Mouse (Mus musculus) liver, embryonic 11.5 days (tissue): ENCODE results near the gene Pcsk1. TPM values are rescaled to one million over a fixed set of nuclear protein-coding genes. Genes with fewer than 3 reads are reported as not detected.

Experiments
- ATAC-seq: fragments of 200-750 bp; cut with Nextera tagmentation; replicated peaks from 2 replicates; pipeline ENCODE4 v1.8.0; 2017; ENCODE audit warnings: moderate number of reproducible peaks, mild to moderate bottlenecking, moderate TSS enrichment, moderate library complexity; ENCODE audit not compliant: low FRiP score
- DNase-seq: peaks from one replicate; pipeline ENCODE4 v3.0.0-alpha.2; 2017; ENCODE audit warnings: low spot score
- H3K27ac ChIP-seq: fragments of 300-500 bp; sonication (generic); 2 replicates; pipeline ENCODE4 v1.5.1; 2014; ENCODE audit warnings: mild to moderate bottlenecking, low read depth, low read length, control low read depth
- H3K27me3 ChIP-seq: fragments of 300-500 bp; sonication (generic); replicated peaks from 2 replicates; pipeline ENCODE4 v1.6.1; 2014; ENCODE audit warnings: low read length, mixed read lengths; ENCODE audit not compliant: control insufficient read depth, insufficient read depth
- H3K36me3 ChIP-seq: fragments of 300-500 bp; sonication (generic); 2 replicates; pipeline ENCODE4 v1.6.1; 2014; ENCODE audit warnings: mild to moderate bottlenecking, low read length, moderate library complexity, mixed read lengths; ENCODE audit not compliant: control insufficient read depth, insufficient read depth
- H3K4me1 ChIP-seq: fragments of 300-500 bp; sonication (generic); replicated peaks from 2 replicates; pipeline ENCODE4 v1.6.1; 2014; ENCODE audit warnings: low read length, mixed read lengths; ENCODE audit not compliant: control insufficient read depth, insufficient read depth
- H3K4me2 ChIP-seq: fragments of 300-500 bp; sonication (generic); 2 replicates; pipeline ENCODE4 v1.6.1; 2014; ENCODE audit warnings: mild to moderate bottlenecking, control low read depth, moderate library complexity
- H3K4me3 ChIP-seq: fragments of 300-500 bp; sonication (generic); 2 replicates; pipeline ENCODE4 v1.5.1; 2014; ENCODE audit warnings: low read depth, low read length, control low read depth
- H3K9ac ChIP-seq: fragments of 300-500 bp; sonication (generic); 2 replicates; pipeline ENCODE4 v1.6.1; 2014; ENCODE audit warnings: low read depth, low read length, control low read depth
- H3K9me3 ChIP-seq: fragments of 300-500 bp; sonication (generic); 2 replicates; pipeline ENCODE4 v1.6.1; 2016; ENCODE audit warnings: low read length, inconsistent platforms, mixed read lengths; ENCODE audit not compliant: control insufficient read depth
- WGBS: fragments of 180-500 bp; shearing (Covaris S2); extraction: QIAGEN DNeasy Blood & Tissue Kit; methylation state at CpG from one replicate; pipeline ENCODE4 v1.1.7; 2014; 5-methylcytosine and 5-hydroxymethylcytosine counted together
- polyA plus RNA-seq: library from polyadenylated mRNA; unstranded; fragments of >200 nt; fragmentation: Nextera tagmentation; extraction: Ambion mirVana; gene quantifications from 2 replicates; pipeline ENCODE4 v1.2.1, GENCODE M21; 2014

Gene Pcsk1
- 0.27 TPM in 1 of 2 replicates, not detected in the other for polyA plus RNA-seq

- H3K4me1 ChIP-seq, result no peaks in the 10 kb centered on the region
- ATAC-seq (no peak), DNase-seq (no peak)
- 2% methylated on average over 28 of the region's 28 CpGs for WGBS
- H3K27ac ChIP-seq, result no peak within 1 kb of the TSS
- H3K36me3 ChIP-seq, result no peaks in the 10 kb centered on the region
- no peaks in the 10 kb centered on the region for H3K9me3 ChIP-seq
- no peak within 1 kb of the TSS for H3K9ac ChIP-seq
- H3K27me3 ChIP-seq, result peaks cover 17% of the 10 kb centered on the region; the same call in 1 of the 2 replicates
- peak within 1 kb of the TSS; percentile 47 for H3K4me2 ChIP-seq
- peak within 1 kb of the TSS; percentile 7; the same call in 1 of the 2 replicates for H3K4me3 ChIP-seq
These were observed at the start of gene Pcsk1 for GRCm38 (mm10) chr13:75089721-75090410. TSS of gene Pcsk1 (plus strand) at chr13:75089826.

- no peak overlapping the region for H3K27ac ChIP-seq
- H3K4me3 ChIP-seq, result no peak overlapping the region
- H3K9me3 ChIP-seq, result no peaks in the 10 kb centered on the region
- H3K36me3 ChIP-seq, result no peaks in the 10 kb centered on the region
- ATAC-seq (no peak), DNase-seq (no peak)
- H3K4me2 ChIP-seq, result no peak overlapping the region
- H3K9ac ChIP-seq, result no peak overlapping the region
- no peaks in the 10 kb centered on the region for H3K27me3 ChIP-seq
- no peaks in the 10 kb centered on the region for H3K4me1 ChIP-seq
These were observed 30.8 kb upstream of the Pcsk1 start for GRCm38 (mm10) chr13:75058818-75059217.

- Histone ChIP-seq H3K27me3 (no peaks in the 10 kb centered on the region), H3K4me3 (no peak overlapping the region), H3K9ac (no peak overlapping the region), H3K4me1 (no peaks in the 10 kb centered on the region), H3K9me3 (no peaks in the 10 kb centered on the region), H3K27ac (no peak overlapping the region), H3K4me2 (no peak overlapping the region), H3K36me3 (no peaks in the 10 kb centered on the region)
- WGBS, result 70% methylated on average over 3 of the region's 3 CpGs
- ATAC-seq (no peak), DNase-seq (no peak)
These were observed 25.7 kb upstream of the Pcsk1 start for GRCm38 (mm10) chr13:75063947-75064346.

- Histone ChIP-seq H3K27ac (no peak overlapping the region), H3K4me1 (no peaks in the 10 kb centered on the region), H3K27me3 (peaks cover 17% of the 10 kb centered on the region; the same call in 1 of the 2 replicates), H3K36me3 (no peaks in the 10 kb centered on the region), H3K9me3 (no peaks in the 10 kb centered on the region), H3K9ac (no peak overlapping the region), H3K4me3 (no peak overlapping the region), H3K4me2 (no peak overlapping the region)
- 25% methylated on average over 6 of the region's 6 CpGs for WGBS
- DNase-seq (no peak), ATAC-seq (no peak)
These were observed 1.0 kb upstream of the Pcsk1 start for GRCm38 (mm10) chr13:75088597-75088996.

DNA sequence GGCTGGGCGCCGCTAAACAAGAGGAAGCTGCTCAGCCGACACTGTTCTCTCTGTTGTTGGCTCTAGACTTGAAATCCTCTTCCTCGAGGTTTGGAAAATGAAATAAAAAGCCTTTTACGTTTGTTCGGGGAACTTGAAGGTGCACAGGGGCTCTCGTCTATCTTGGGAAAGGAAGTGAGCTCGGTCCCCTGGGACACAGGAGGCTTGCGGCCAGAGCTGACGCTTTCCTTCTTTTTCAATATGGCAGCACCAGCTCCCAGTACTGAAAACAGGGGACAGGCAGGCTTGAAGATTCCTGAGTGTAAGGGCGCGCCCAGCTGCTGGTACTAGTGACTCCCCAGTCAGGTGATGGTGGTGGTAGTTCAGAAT, 769 bp downstream of the Pcsk1 start:
- Histone ChIP-seq H3K9me3 (no peaks in the 10 kb centered on the region), H3K4me3 (peak overlapping the region; percentile 7; the same call in 1 of the 2 replicates), H3K36me3 (no peaks in the 10 kb centered on the region), H3K4me2 (peak overlapping the region; percentile 47), H3K4me1 (no peaks in the 10 kb centered on the region), H3K27me3 (peaks cover 17% of the 10 kb centered on the region; the same call in 1 of the 2 replicates), H3K27ac (no peak overlapping the region), H3K9ac (no peak overlapping the region)
- DNase-seq (no peak), ATAC-seq (no peak)
- 3% methylated on average over 12 of the region's 12 CpGs for WGBS

DNA sequence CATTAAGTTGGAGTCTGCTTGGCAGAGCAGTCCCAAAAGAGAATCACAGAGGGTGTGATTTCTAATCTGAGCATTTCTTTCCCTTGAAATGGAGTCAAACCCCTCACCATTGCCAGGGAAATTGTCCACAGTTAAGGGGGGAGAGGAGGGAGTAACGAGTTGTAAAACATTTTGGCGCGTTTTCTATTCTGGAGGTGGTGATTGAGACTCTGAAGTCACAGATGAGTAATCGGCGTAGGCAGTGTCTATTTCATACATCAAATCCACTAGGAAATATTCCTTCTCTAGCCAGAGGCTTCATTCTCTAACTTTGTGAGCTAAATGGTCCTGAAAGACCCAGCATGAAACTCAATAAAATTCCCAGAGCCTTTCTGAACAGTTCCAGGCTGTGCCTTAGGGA, 1.4 kb downstream of the Pcsk1 start:
- no peak overlapping the region for H3K4me3 ChIP-seq
- WGBS, result 72% methylated on average over 5 of the region's 5 CpGs
- no peaks in the 10 kb centered on the region for H3K4me1 ChIP-seq
- ATAC-seq, result no peak
- H3K9me3 ChIP-seq, result no peaks in the 10 kb centered on the region
- no peak overlapping the region for H3K27ac ChIP-seq
- no peak for DNase-seq
- H3K36me3 ChIP-seq, result no peaks in the 10 kb centered on the region
- H3K4me2 ChIP-seq, result no peak overlapping the region
- no peak overlapping the region for H3K9ac ChIP-seq
- H3K27me3 ChIP-seq, result peaks cover 17% of the 10 kb centered on the region; the same call in 1 of the 2 replicates

DNA sequence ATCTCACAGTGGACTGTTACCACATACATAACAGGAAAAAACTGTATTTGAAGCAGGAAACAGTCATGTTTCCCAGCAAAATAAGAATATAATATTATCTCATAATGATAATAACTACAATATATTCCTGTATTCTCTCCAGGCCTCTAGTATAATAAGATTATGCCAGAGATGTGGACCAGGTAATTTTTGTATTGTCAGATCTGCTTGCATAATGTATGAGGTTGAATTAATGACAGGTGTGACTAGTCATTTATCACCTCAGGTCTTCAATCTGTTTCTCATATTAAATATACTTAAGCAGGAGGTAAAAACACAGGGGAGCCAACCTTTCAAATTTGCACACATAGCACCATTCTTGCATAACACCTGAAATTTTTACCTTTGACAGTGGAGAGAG, 5.9 kb downstream of the Pcsk1 start:
- no peak overlapping the region for H3K27ac ChIP-seq
- no peak overlapping the region for H3K4me3 ChIP-seq
- H3K9me3 ChIP-seq, result no peaks in the 10 kb centered on the region
- no peak overlapping the region for H3K4me2 ChIP-seq
- ATAC-seq (no peak), DNase-seq (no peak)
- no peaks in the 10 kb centered on the region for H3K4me1 ChIP-seq
- no peaks in the 10 kb centered on the region for H3K36me3 ChIP-seq
- H3K27me3 ChIP-seq, result peaks cover 4% of the 10 kb centered on the region; the same call in 1 of the 2 replicates
- H3K9ac ChIP-seq, result no peak overlapping the region

GRCm38 (mm10) chr13:75113114-75113513, 23.5 kb downstream of the Pcsk1 start:
- no peak for ATAC-seq
- Histone ChIP-seq H3K27ac (no peak overlapping the region), H3K9ac (no peak overlapping the region), H3K27me3 (no peaks in the 10 kb centered on the region), H3K4me3 (no peak overlapping the region), H3K4me2 (no peak overlapping the region), H3K36me3 (no peaks in the 10 kb centered on the region), H3K9me3 (no peaks in the 10 kb centered on the region), H3K4me1 (no peaks in the 10 kb centered on the region)
- no peak for DNase-seq
- 36% methylated on average over 2 of the region's 2 CpGs for WGBS

- H3K4me1 ChIP-seq, result no peaks in the 10 kb centered on the region
- 86% methylated on average over 2 of the region's 2 CpGs for WGBS
- no peak overlapping the region for H3K27ac ChIP-seq
These were observed 24.4 kb downstream of the Pcsk1 start for GRCm38 (mm10) chr13:75114007-75114424.

More at GRCm38 (mm10) chr13:75114007-75114424, 24.4 kb downstream of the Pcsk1 start:
- ATAC-seq (no peak), DNase-seq (no peak)
- Histone ChIP-seq H3K27me3 (no peaks in the 10 kb centered on the region), H3K9ac (no peak overlapping the region), H3K36me3 (no peaks in the 10 kb centered on the region), H3K4me3 (no peak overlapping the region), H3K9me3 (no peaks in the 10 kb centered on the region), H3K4me2 (no peak overlapping the region)
